Mouse (Mus musculus) limb, embryonic 10.5 days (tissue): ENCODE measurements at regions not wholly inside any gene's neighbourhood (a gene's known extent, or its start where the extent isn't known, plus 50 kb on each side); places are given as distances from the start of the nearest gene placed in this dataset.

Experiments
- DNase-seq: peaks from one replicate; pipeline ENCODE4 v3.0.0-alpha.2; 2017; ENCODE audit warnings: low spot score
- H3K27ac ChIP-seq: fragments of 300-500 bp; sonication (generic); 2 replicates; pipeline ENCODE4 v1.5.1; 2016; ENCODE audit warnings: mild to moderate bottlenecking
- H3K27me3 ChIP-seq: fragments of 300-500 bp; sonication (generic); 2 replicates; pipeline ENCODE4 v1.6.1; 2016; ENCODE audit warnings: low read depth, mild to moderate bottlenecking; ENCODE audit not compliant: poor library complexity, severe bottlenecking
- H3K36me3 ChIP-seq: fragments of 300-500 bp; sonication (generic); 2 replicates; pipeline ENCODE4 v1.6.1; 2016; ENCODE audit warnings: mild to moderate bottlenecking, moderate library complexity
- H3K4me1 ChIP-seq: fragments of 300-500 bp; sonication (generic); 2 replicates; pipeline ENCODE4 v1.6.1; 2016
- H3K4me3 ChIP-seq: fragments of 300-500 bp; sonication (generic); 2 replicates; pipeline ENCODE4 v1.5.1; 2016; ENCODE audit warnings: mild to moderate bottlenecking, moderate library complexity
- H3K9me3 ChIP-seq: fragments of 300-500 bp; sonication (generic); replicated peaks from 2 replicates; pipeline ENCODE4 v1.6.1; 2016; ENCODE audit warnings: mild to moderate bottlenecking
- WGBS: fragments of 180-500 bp; shearing (Covaris S2); methylation state at CpG from one replicate; pipeline ENCODE4 v1.1.7; 2016; 5-methylcytosine and 5-hydroxymethylcytosine counted together

- Histone ChIP-seq H3K4me3 (peak overlapping the region; percentile 44), H3K9me3 (no peaks in the 10 kb centered on the region), H3K36me3 (no peaks in the 10 kb centered on the region), H3K27ac (peak overlapping the region; percentile 66), H3K27me3 (peaks cover 28% of the 10 kb centered on the region), H3K4me1 (peaks cover 25% of the 10 kb centered on the region)
- DNase-seq: peak; percentile 59
- WGBS: under 1% methylated on average over 18 of the region's 18 CpGs
These were observed 64.5 kb downstream of the Tfap2c start for GRCm38 (mm10) chr2:172613891-172614391.

- Histone ChIP-seq H3K9me3 (no peaks in the 10 kb centered on the region), H3K36me3 (no peaks in the 10 kb centered on the region), H3K4me1 (peaks cover 32% of the 10 kb centered on the region), H3K27ac (no peak overlapping the region), H3K4me3 (no peak overlapping the region), H3K27me3 (peaks cover 28% of the 10 kb centered on the region)
- WGBS: 33% methylated on average over 2 of the region's 2 CpGs
- DNase-seq: no peak
These were observed 65.8 kb downstream of the Tfap2c start for GRCm38 (mm10) chr2:172615148-172615547.

GRCm38 (mm10) chr2:172615582-172615981 is 66.2 kb downstream of the Tfap2c start:
- WGBS: 26% methylated on average over 4 of the region's 4 CpGs
- no peak for DNase-seq
- Histone ChIP-seq H3K27me3 (peaks cover 28% of the 10 kb centered on the region), H3K36me3 (no peaks in the 10 kb centered on the region), H3K9me3 (no peaks in the 10 kb centered on the region), H3K4me1 (peaks cover 36% of the 10 kb centered on the region), H3K27ac (no peak overlapping the region), H3K4me3 (no peak overlapping the region)

- Histone ChIP-seq H3K4me3 (no peak overlapping the region), H3K36me3 (no peaks in the 10 kb centered on the region), H3K27me3 (peaks cover 15% of the 10 kb centered on the region; the same call in 1 of the 2 replicates), H3K27ac (no peak overlapping the region), H3K9me3 (no peaks in the 10 kb centered on the region), H3K4me1 (peaks cover 46% of the 10 kb centered on the region)
- WGBS: 84% methylated on average over 7 of the region's 7 CpGs
- no peak for DNase-seq
These were observed 69.8 kb downstream of the Tfap2c start for GRCm38 (mm10) chr2:172619168-172619567.

GRCm38 (mm10) chr2:172620001-172620400 is 70.6 kb downstream of the Tfap2c start:
- Histone ChIP-seq H3K36me3 (no peaks in the 10 kb centered on the region), H3K27ac (peak overlapping the region; percentile 66), H3K4me3 (no peak overlapping the region), H3K27me3 (peaks cover 9% of the 10 kb centered on the region; the same call in 1 of the 2 replicates), H3K4me1 (peaks cover 38% of the 10 kb centered on the region), H3K9me3 (no peaks in the 10 kb centered on the region)
- 56% methylated on average over 5 of the region's 5 CpGs for WGBS
- DNase-seq: no peak

- Histone ChIP-seq H3K27ac (peak overlapping the region; percentile 64), H3K36me3 (no peaks in the 10 kb centered on the region), H3K4me1 (peaks cover 44% of the 10 kb centered on the region), H3K9me3 (no peaks in the 10 kb centered on the region), H3K27me3 (0 out of 2 replicates have a peak, but pooled peaks cover 5% of the 10 kb centered on the region), H3K4me3 (peak overlapping the region; percentile 28)
- WGBS: 2% methylated on average over 14 of the region's 14 CpGs
- peak; percentile 61 for DNase-seq
These were observed 74.3 kb downstream of the Tfap2c start for GRCm38 (mm10) chr2:172623707-172624106.

- no peak overlapping the region for H3K4me3 ChIP-seq
- peaks cover 38% of the 10 kb centered on the region for H3K4me1 ChIP-seq
- no peaks in the 10 kb centered on the region for H3K36me3 ChIP-seq
- peak overlapping the region; percentile 28; the same call in 1 of the 2 replicates for H3K27ac ChIP-seq
- no peaks in the 10 kb centered on the region for H3K9me3 ChIP-seq
- no peak for DNase-seq
- 0 out of 2 replicates have a peak, but pooled peaks cover 5% of the 10 kb centered on the region for H3K27me3 ChIP-seq
- 79% methylated on average over 20 of the region's 20 CpGs for WGBS
These were observed 78.2 kb downstream of the Tfap2c start for GRCm38 (mm10) chr2:172627353-172628306.

GRCm38 (mm10) chr2:172630333-172630732 is 80.9 kb downstream of the Tfap2c start:
- WGBS: 77% methylated on average over 3 of the region's 3 CpGs
- no peak overlapping the region for H3K4me3 ChIP-seq
- peaks cover 28% of the 10 kb centered on the region for H3K4me1 ChIP-seq
- no peaks in the 10 kb centered on the region for H3K27me3 ChIP-seq
- no peak for DNase-seq
- H3K9me3 ChIP-seq: no peaks in the 10 kb centered on the region
- H3K36me3 ChIP-seq: no peaks in the 10 kb centered on the region
- H3K27ac ChIP-seq: no peak overlapping the region

GRCm38 (mm10) chr2:172642616-172643015 is 93.2 kb downstream of the Tfap2c start:
- no peak for DNase-seq
- Histone ChIP-seq H3K27ac (no peak overlapping the region), H3K9me3 (no peaks in the 10 kb centered on the region), H3K4me3 (no peak overlapping the region), H3K36me3 (no peaks in the 10 kb centered on the region), H3K27me3 (peaks cover 18% of the 10 kb centered on the region), H3K4me1 (peaks cover 37% of the 10 kb centered on the region)
- whole genome bisulfite sequencing: 88% methylated on average over 11 of the region's 11 CpGs

GRCm38 (mm10) chr2:172643860-172644259 is 94.5 kb downstream of the Tfap2c start:
- WGBS: 35% methylated on average over 12 of the region's 12 CpGs
- DNase-seq: no peak
- Histone ChIP-seq H3K9me3 (no peaks in the 10 kb centered on the region), H3K27ac (peak overlapping the region; percentile 73), H3K4me3 (no peak overlapping the region), H3K36me3 (no peaks in the 10 kb centered on the region), H3K27me3 (peaks cover 24% of the 10 kb centered on the region), H3K4me1 (peaks cover 39% of the 10 kb centered on the region)

- Histone ChIP-seq H3K9me3 (no peaks in the 10 kb centered on the region), H3K27ac (peak overlapping the region; percentile 73), H3K27me3 (peaks cover 24% of the 10 kb centered on the region), H3K4me3 (no peak overlapping the region), H3K36me3 (no peaks in the 10 kb centered on the region), H3K4me1 (peaks cover 43% of the 10 kb centered on the region)
- 37% methylated on average over 6 of the region's 6 CpGs for WGBS
- no peak for DNase-seq
These were observed 95.1 kb downstream of the Tfap2c start for GRCm38 (mm10) chr2:172644451-172644850.

- H3K4me3 ChIP-seq: no peak overlapping the region
- peaks cover 24% of the 10 kb centered on the region for H3K27me3 ChIP-seq
- no peaks in the 10 kb centered on the region for H3K36me3 ChIP-seq
- no peaks in the 10 kb centered on the region for H3K9me3 ChIP-seq
- peak overlapping the region; percentile 40; the same call in 1 of the 2 replicates for H3K27ac ChIP-seq
- peaks cover 43% of the 10 kb centered on the region for H3K4me1 ChIP-seq
- WGBS: 78% methylated on average over 11 of the region's 11 CpGs
- no peak for DNase-seq
These were observed 98.7 kb downstream of the Tfap2c start for GRCm38 (mm10) chr2:172648072-172648471.

- Histone ChIP-seq H3K36me3 (no peaks in the 10 kb centered on the region), H3K27ac (peak overlapping the region; percentile 84), H3K4me3 (peak overlapping the region; percentile 18; the same call in 1 of the 2 replicates), H3K9me3 (no peaks in the 10 kb centered on the region; the same call in 1 of the 2 replicates), H3K4me1 (peaks cover 52% of the 10 kb centered on the region), H3K27me3 (peaks cover 12% of the 10 kb centered on the region)
- WGBS: 43% methylated on average over 10 of the region's 10 CpGs
- peak; percentile 60 for DNase-seq
These were observed 111.1 kb downstream of the Tfap2c start for GRCm38 (mm10) chr2:172660479-172660878.
